Mouse (Mus musculus) lung, embryonic 16.5 days (tissue): ENCODE results near the gene Dnm1. TPM values are rescaled to one million over a fixed set of nuclear protein-coding genes. Genes with fewer than 3 reads are reported as not detected.

ENCODE experiments used
- ATAC-seq: fragments of 200-750 bp; cut with Nextera tagmentation; 2 replicates; pipeline ENCODE4 v1.8.0; 2017; ENCODE audit warnings: low read depth, mild to moderate bottlenecking, moderate library complexity
- H3K27ac ChIP-seq: fragments of 300-500 bp; sonication (generic); 2 replicates; pipeline ENCODE4 v1.5.1; 2014; ENCODE audit warnings: mild to moderate bottlenecking, control low read depth, low read length
- H3K27me3 ChIP-seq: fragments of 300-500 bp; sonication (generic); 2 replicates; pipeline ENCODE4 v1.6.1; 2014; ENCODE audit warnings: low read depth, low read length, mixed read lengths; ENCODE audit not compliant: control insufficient read depth, insufficient read depth
- H3K36me3 ChIP-seq: fragments of 300-500 bp; sonication (generic); 2 replicates; pipeline ENCODE4 v1.6.1; 2014; ENCODE audit warnings: low read length; ENCODE audit not compliant: control insufficient read depth, insufficient read depth
- H3K4me1 ChIP-seq: fragments of 300-500 bp; sonication (generic); replicated peaks from 2 replicates; pipeline ENCODE4 v1.6.1; 2014; ENCODE audit warnings: low read length, mixed read lengths; ENCODE audit not compliant: control insufficient read depth, insufficient read depth
- H3K4me2 ChIP-seq: fragments of 300-500 bp; sonication (generic); 2 replicates; pipeline ENCODE4 v1.6.1; 2014; ENCODE audit warnings: low read depth, low read length, control low read depth
- H3K4me3 ChIP-seq: fragments of 300-500 bp; sonication (generic); 2 replicates; pipeline ENCODE4 v1.5.1; 2014; ENCODE audit warnings: mild to moderate bottlenecking, low read length, control low read depth
- H3K9ac ChIP-seq: fragments of 300-500 bp; sonication (generic); 2 replicates; pipeline ENCODE4 v1.6.1; 2014; ENCODE audit warnings: low read length, control low read depth
- H3K9me3 ChIP-seq: fragments of 300-500 bp; sonication (generic); 2 replicates; pipeline ENCODE4 v1.6.1; 2016; ENCODE audit warnings: low read length; ENCODE audit not compliant: control insufficient read depth
- WGBS: fragments of 180-500 bp; shearing (Covaris S2); extraction: QIAGEN DNeasy Blood & Tissue Kit; methylation state at CpG from one replicate; pipeline ENCODE4 v1.1.7; 2014; 5-methylcytosine and 5-hydroxymethylcytosine counted together
- polyA plus RNA-seq: library from polyadenylated mRNA; unstranded; fragments of >200 nt; fragmentation: Nextera tagmentation; extraction: Ambion mirVana; gene quantifications from 2 replicates; pipeline ENCODE4 v1.2.1, GENCODE M21; 2015

The Dnm1 gene
- polyA plus RNA-seq, 1 experiment from 2014 or later: 5.9 TPM

GRCm38 (mm10) chr2:32382689-32383088 lies 29.6 kb upstream of the Dnm1 start:
- no peak overlapping the region for H3K9ac ChIP-seq
- no peak overlapping the region for H3K4me2 ChIP-seq
- H3K4me1 ChIP-seq: peaks cover 10% of the 10 kb centered on the region
- H3K4me3 ChIP-seq: no peak overlapping the region
- no peaks in the 10 kb centered on the region for H3K9me3 ChIP-seq
- no peak for ATAC-seq
- 78% methylated on average over 2 of the region's 2 CpGs for WGBS
- peaks cover 3% of the 10 kb centered on the region; the same call in 1 of the 2 replicates for H3K27me3 ChIP-seq
- H3K27ac ChIP-seq: no peak overlapping the region
- peaks cover 12% of the 10 kb centered on the region for H3K36me3 ChIP-seq

DNA sequence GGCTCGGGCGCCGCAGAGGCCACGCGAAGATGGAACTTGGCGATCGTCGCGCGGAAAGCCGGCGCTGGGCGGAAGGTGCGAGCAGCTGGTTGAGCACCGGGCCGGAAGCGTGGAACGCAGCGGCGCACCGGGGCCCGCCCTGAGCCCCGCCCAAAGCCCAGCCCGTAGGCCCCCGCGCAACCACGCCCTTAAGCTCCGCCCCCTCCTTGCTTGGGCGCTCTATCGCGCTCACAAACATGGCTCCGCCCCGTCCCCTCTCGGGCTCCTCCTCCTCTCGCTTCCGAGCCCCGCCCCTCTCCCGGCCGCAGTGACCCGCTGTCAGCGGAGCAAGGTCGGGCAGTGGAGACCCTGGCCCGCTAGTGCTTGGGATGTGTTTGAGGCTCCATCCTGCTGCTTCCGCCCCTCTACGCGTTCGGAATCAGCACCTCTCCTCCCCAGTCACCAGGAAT lies 28.7 kb upstream of the Dnm1 start, which contains the start of gene 1110008P14Rik:
TSS of gene 1110008P14Rik (minus strand) at position 164 of the 449 bp plus-strand sequence.
- ATAC-seq: peak; percentile 96
- WGBS: 0% methylated on average over 30 of the region's 47 CpGs
- Histone ChIP-seq H3K4me3 (peak within 1 kb of the TSS; percentile 81), H3K27ac (no peak within 1 kb of the TSS), H3K27me3 (peaks cover 3% of the 10 kb centered on the region; the same call in 1 of the 2 replicates), H3K4me1 (peaks cover 10% of the 10 kb centered on the region), H3K36me3 (peaks cover 19% of the 10 kb centered on the region), H3K9me3 (no peaks in the 10 kb centered on the region), H3K9ac (peak within 1 kb of the TSS; percentile 73), H3K4me2 (peak within 1 kb of the TSS; percentile 100)

DNA sequence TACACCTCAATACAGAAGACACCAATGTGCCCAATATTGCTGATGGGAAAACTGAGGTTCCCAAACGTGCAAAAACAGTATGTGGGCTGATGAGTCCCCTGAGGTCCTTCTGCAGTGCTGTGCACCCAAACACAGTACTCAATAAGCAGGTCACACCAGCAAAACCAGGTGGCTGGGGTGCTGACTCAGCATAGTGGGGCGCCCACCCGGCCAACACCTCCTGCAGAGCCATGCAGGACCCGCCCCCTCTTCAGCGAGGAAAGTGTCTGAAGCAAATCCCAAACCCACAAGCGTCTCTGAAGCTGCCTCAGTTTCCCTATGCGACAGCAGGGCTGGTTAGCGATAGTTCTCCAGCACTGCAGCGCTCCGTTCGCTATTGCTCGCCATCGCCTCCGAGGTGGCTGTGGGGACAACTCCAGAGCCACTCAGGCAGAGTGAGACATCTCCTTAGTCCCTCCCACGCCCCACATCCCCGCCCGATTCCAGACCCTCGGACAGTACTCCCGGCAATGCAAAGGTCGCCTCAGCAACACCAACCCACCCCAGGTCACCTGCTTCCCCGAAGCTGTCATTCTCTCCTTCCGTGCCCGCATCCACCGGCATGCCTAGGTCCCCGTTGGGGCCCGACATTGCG lies 28.1 kb upstream of the Dnm1 start:
- WGBS: 1% methylated on average over 27 of the region's 27 CpGs
- peak overlapping the region; percentile 73 for H3K9ac ChIP-seq
- peaks cover 10% of the 10 kb centered on the region for H3K4me1 ChIP-seq
- peaks cover 21% of the 10 kb centered on the region for H3K36me3 ChIP-seq
- peaks cover 3% of the 10 kb centered on the region; the same call in 1 of the 2 replicates for H3K27me3 ChIP-seq
- H3K9me3 ChIP-seq: no peaks in the 10 kb centered on the region
- H3K27ac ChIP-seq: no peak overlapping the region
- peak; percentile 66 for ATAC-seq
- H3K4me3 ChIP-seq: peak overlapping the region; percentile 81
- peak overlapping the region; percentile 100 for H3K4me2 ChIP-seq

- Histone ChIP-seq H3K4me2 (no peak overlapping the region), H3K27ac (no peak overlapping the region), H3K4me3 (no peak overlapping the region), H3K9ac (no peak overlapping the region), H3K4me1 (peaks cover 10% of the 10 kb centered on the region), H3K27me3 (peaks cover 3% of the 10 kb centered on the region; the same call in 1 of the 2 replicates), H3K9me3 (no peaks in the 10 kb centered on the region), H3K36me3 (peaks cover 33% of the 10 kb centered on the region)
- WGBS: 83% methylated on average over 7 of the region's 7 CpGs
- ATAC-seq: no peak
Observed at GRCm38 (mm10) chr2:32380001-32380500, 26.9 kb upstream of the Dnm1 start.

DNA sequence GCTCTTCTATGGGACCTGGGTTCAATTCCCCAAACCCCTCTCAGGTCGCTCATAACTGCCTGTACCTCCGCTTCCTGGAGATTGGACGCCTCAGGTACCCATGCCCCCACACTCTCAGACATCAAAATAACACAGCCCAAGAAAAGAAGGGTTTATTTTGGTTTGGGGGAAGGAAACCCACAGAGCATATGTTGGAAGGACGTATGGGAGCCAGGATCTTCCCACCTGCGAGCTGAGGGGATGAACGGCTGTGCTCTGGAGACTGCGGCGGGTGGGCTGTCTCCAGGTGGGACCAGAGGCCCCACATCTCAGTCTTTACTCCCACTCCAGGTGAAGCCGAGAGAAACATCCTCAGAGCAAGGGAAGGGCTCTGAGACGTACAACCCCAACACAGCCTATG lies 23.8 kb upstream of the Dnm1 start:
- 90% methylated on average over 10 of the region's 10 CpGs for WGBS
- H3K4me1 ChIP-seq: peaks cover 6% of the 10 kb centered on the region

GRCm38 (mm10) chr2:32375317-32375940 lies 22.3 kb upstream of the Dnm1 start:
- no peak for ATAC-seq
- Histone ChIP-seq H3K36me3 (peaks cover 59% of the 10 kb centered on the region), H3K4me3 (no peak overlapping the region), H3K4me2 (no peak overlapping the region), H3K27me3 (no peaks in the 10 kb centered on the region), H3K27ac (no peak overlapping the region), H3K9ac (no peak overlapping the region), H3K9me3 (no peaks in the 10 kb centered on the region), H3K4me1 (no peaks in the 10 kb centered on the region)
- 86% methylated on average over 13 of the region's 13 CpGs for WGBS

More for the DNA sequence above, 23.8 kb upstream of the Dnm1 start:
- no peaks in the 10 kb centered on the region for H3K9me3 ChIP-seq
- H3K4me3 ChIP-seq: no peak overlapping the region
- H3K9ac ChIP-seq: no peak overlapping the region
- no peak overlapping the region for H3K27ac ChIP-seq
- ATAC-seq: no peak
- no peaks in the 10 kb centered on the region for H3K27me3 ChIP-seq
- H3K36me3 ChIP-seq: peaks cover 47% of the 10 kb centered on the region
- no peak overlapping the region for H3K4me2 ChIP-seq

DNA sequence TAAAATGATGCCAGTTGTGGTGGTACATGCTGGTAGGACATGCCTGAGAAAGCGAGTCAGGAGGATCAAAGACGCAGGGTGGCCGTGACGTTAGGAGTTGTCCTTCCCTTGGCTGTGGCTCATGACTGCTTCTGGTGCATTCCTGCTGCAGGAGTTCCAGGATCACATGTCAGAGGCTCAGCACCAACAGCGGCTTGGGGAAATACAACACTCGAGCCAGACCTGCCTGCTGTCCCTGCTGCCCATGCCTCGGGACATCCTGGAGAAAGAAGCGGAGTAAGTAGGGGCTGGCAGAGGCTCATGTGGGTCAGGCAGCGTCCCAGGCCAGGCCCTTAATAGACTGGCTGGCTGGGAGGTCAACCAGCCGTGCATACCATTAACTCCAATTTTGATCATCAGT lies 21.1 kb upstream of the Dnm1 start:
- WGBS: 88% methylated on average over 10 of the region's 10 CpGs
- ATAC-seq: no peak
- Histone ChIP-seq H3K9me3 (no peaks in the 10 kb centered on the region), H3K4me2 (no peak overlapping the region), H3K36me3 (peaks cover 62% of the 10 kb centered on the region), H3K27me3 (no peaks in the 10 kb centered on the region), H3K27ac (no peak overlapping the region), H3K4me1 (no peaks in the 10 kb centered on the region), H3K4me3 (no peak overlapping the region), H3K9ac (no peak overlapping the region)

- Histone ChIP-seq H3K9me3 (no peaks in the 10 kb centered on the region), H3K36me3 (peaks cover 32% of the 10 kb centered on the region), H3K4me3 (no peak overlapping the region), H3K4me2 (no peak overlapping the region), H3K4me1 (peaks cover 9% of the 10 kb centered on the region), H3K27ac (no peak overlapping the region), H3K27me3 (no peaks in the 10 kb centered on the region), H3K9ac (no peak overlapping the region)
- 93% methylated on average over 5 of the region's 5 CpGs for WGBS
- ATAC-seq: no peak
Observed at GRCm38 (mm10) chr2:32367315-32367714, 14.2 kb upstream of the Dnm1 start.

DNA sequence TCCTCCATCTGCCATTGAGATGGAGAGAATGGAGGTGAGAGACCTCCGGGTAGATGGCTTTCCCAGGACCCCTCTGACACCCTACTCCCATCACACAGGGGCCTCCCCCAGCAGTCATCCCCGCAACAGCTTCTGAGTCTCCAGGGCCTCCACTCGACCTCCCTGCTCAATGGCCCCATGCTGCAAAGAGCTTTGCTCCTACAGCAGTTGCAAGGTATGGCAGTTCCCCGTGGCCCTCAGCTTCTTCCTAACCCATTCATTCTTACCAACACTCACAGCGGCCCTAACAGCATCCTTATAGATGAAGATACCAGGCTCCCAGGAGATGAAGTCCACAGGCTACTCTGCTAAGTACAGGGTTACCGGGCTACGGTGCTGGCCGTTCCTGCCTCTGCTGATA lies 11.0 kb upstream of the Dnm1 start:
- H3K9me3 ChIP-seq: no peaks in the 10 kb centered on the region
- H3K9ac ChIP-seq: peak overlapping the region; percentile 90
- H3K4me3 ChIP-seq: peak overlapping the region; percentile 82
- no peak overlapping the region for H3K27ac ChIP-seq
- ATAC-seq: no peak
- peaks cover 9% of the 10 kb centered on the region for H3K36me3 ChIP-seq
- H3K4me1 ChIP-seq: peaks cover 12% of the 10 kb centered on the region
- WGBS: 82% methylated on average over 8 of the region's 8 CpGs
- H3K4me2 ChIP-seq: peak overlapping the region; percentile 83
- no peaks in the 10 kb centered on the region; the same call in 1 of the 2 replicates for H3K27me3 ChIP-seq
